Mouse (Mus musculus): ENCODE results near the gene Tsc22d4. TPM values are rescaled to one million over a fixed set of nuclear protein-coding genes. Genes with fewer than 3 reads are reported as not detected.
A peak's percentile ranks its signal among the peaks of the same experiment; 100 is the strongest.

The Tsc22d4 gene
- polyA plus RNA-seq (2012; fragmentation: generic; extraction: Trizol): 48.1 TPM

- Histone ChIP-seq H3K79me2 (ENCODE audit: control insufficient read depth, insufficient read depth) (peaks cover 27% of the 10 kb centered on the region), H3K4me2 (ENCODE audit: low read depth) (peak within 1 kb of the TSS; percentile 94), H3K27me3 (ENCODE audit: control insufficient read depth, insufficient read depth, insufficient read length) (no peaks in the 10 kb centered on the region), H3ac (ENCODE audit: control insufficient read depth, insufficient read length) (peak within 1 kb of the TSS; percentile 76), H3K36me3 (ENCODE audit: control insufficient read depth, insufficient read depth) (no peaks in the 10 kb centered on the region), H3K4me3 (peak within 1 kb of the TSS; percentile 97)
- TF ChIP-seq MYOD1 (IDR thresholded peaks at IDR 0.05; ENCODE audit: control insufficient read depth in 1 of 3, insufficient read length in 2 of 3, low read depth in 2 of 3): peak in 2 of 3 experiments; percentile 44 to 70
- peak; percentile 71 for TF ChIP-seq POLR2AphosphoS2 (IDR thresholded peaks at IDR 0.05; ENCODE audit: insufficient read length, low read depth)
- TF ChIP-seq REST (IDR thresholded peaks at IDR 0.05; ENCODE audit: insufficient read depth, insufficient read length): no peak
- TF ChIP-seq POLR2A (IDR thresholded peaks at IDR 0.05; ENCODE audit: insufficient read length, low read depth): peak; percentile 80
- TF ChIP-seq MYOG (IDR thresholded peaks at IDR 0.05; ENCODE audit: control insufficient read depth in 1 of 3, insufficient read depth in 1 of 3, insufficient read length in 2 of 3, low read depth in 2 of 3): peak in 2 of 3 experiments; percentile 76 to 86
- peak; percentile 7 for TF ChIP-seq TCF3 (IDR thresholded peaks at IDR 0.05; ENCODE audit: insufficient read length, low read depth)
- TF ChIP-seq E2F4 (IDR thresholded peaks at IDR 0.05; ENCODE audit: insufficient read depth): no peak
- TF ChIP-seq TCF12 (IDR thresholded peaks at IDR 0.05; ENCODE audit: insufficient read depth, poor library complexity, severe bottlenecking): no peak
- no peak for TF ChIP-seq SRF (IDR thresholded peaks at IDR 0.05; ENCODE audit: control insufficient read depth, insufficient read length, low read depth)
- no peak for TF ChIP-seq MAX (IDR thresholded peaks at IDR 0.05; ENCODE audit: low read depth)
- TF ChIP-seq USF1 (IDR thresholded peaks at IDR 0.05; ENCODE audit: low read depth): peak; percentile 52
- TF ChIP-seq CEBPB (IDR thresholded peaks at IDR 0.05; ENCODE audit: insufficient read depth, poor library complexity, severe bottlenecking): no peak
Observed at GRCm38 (mm10) chr5:137745214-137746171, at the start of gene Tsc22d4. Tsc22d4 (plus strand) TSS chr5:137745730.

GRCm38 (mm10) chr5:137695930-137696329 lies 49.6 kb upstream of the Tsc22d4 start:
- Histone ChIP-seq H3K27me3 (ENCODE audit: control insufficient read depth, insufficient read depth, insufficient read length) (peaks cover 4% of the 10 kb centered on the region), H3K4me3 (no peak overlapping the region), H3ac (ENCODE audit: control insufficient read depth, insufficient read length) (no peak overlapping the region), H3K36me3 (ENCODE audit: control insufficient read depth, insufficient read depth) (no peaks in the 10 kb centered on the region), H3K4me2 (ENCODE audit: low read depth) (no peak overlapping the region), H3K79me2 (ENCODE audit: control insufficient read depth, insufficient read depth) (no peaks in the 10 kb centered on the region)
- TF ChIP-seq USF1 (IDR thresholded peaks at IDR 0.05; ENCODE audit: low read depth) (no peak), POLR2A (IDR thresholded peaks at IDR 0.05; ENCODE audit: insufficient read length, low read depth) (no peak), MYOD1 (IDR thresholded peaks at IDR 0.05; ENCODE audit: control insufficient read depth in 1 of 3, insufficient read length in 2 of 3, low read depth in 2 of 3) (peak in 1 of 3 experiments; percentile 62), CEBPB (IDR thresholded peaks at IDR 0.05; ENCODE audit: insufficient read depth, poor library complexity, severe bottlenecking) (no peak)

DNA sequence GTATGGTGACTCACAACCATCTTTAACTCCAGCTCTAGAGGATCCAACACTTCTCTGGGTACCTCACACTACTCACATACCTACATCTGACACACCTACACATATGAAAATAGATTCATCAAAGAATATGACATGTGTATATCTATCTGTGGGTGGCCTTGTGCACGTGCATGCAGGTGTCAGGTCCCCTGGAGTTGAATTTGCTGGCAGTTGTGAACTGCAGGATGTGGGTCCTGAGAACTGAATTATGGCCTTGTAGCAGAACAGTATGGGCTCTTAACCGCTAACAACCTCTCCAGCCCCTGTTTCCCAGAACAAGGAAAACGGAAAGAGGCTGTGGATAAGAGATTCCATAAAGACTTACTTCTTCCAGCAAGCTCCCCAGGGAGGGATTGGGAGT lies 46.5 kb upstream of the Tsc22d4 start:
- Histone ChIP-seq H3ac (ENCODE audit: control insufficient read depth, insufficient read length) (no peak overlapping the region), H3K36me3 (ENCODE audit: control insufficient read depth, insufficient read depth) (no peaks in the 10 kb centered on the region), H3K4me3 (no peak overlapping the region), H3K4me2 (ENCODE audit: low read depth) (no peak overlapping the region), H3K27me3 (ENCODE audit: control insufficient read depth, insufficient read depth, insufficient read length) (peaks cover 4% of the 10 kb centered on the region), H3K79me2 (ENCODE audit: control insufficient read depth, insufficient read depth) (no peaks in the 10 kb centered on the region)
- no peak for TF ChIP-seq CEBPB (IDR thresholded peaks at IDR 0.05; ENCODE audit: insufficient read depth, poor library complexity, severe bottlenecking)
- no peak for TF ChIP-seq MAX (IDR thresholded peaks at IDR 0.05; ENCODE audit: low read depth)
- no peak for TF ChIP-seq POLR2A (IDR thresholded peaks at IDR 0.05; ENCODE audit: insufficient read length, low read depth)
- no peak for TF ChIP-seq TCF12 (IDR thresholded peaks at IDR 0.05; ENCODE audit: insufficient read depth, poor library complexity, severe bottlenecking)
- no peak for TF ChIP-seq E2F4 (IDR thresholded peaks at IDR 0.05; ENCODE audit: insufficient read depth)
- TF ChIP-seq MYOD1 (IDR thresholded peaks at IDR 0.05; ENCODE audit: control insufficient read depth in 1 of 3, insufficient read length in 2 of 3, low read depth in 2 of 3): no peak
- TF ChIP-seq SRF (IDR thresholded peaks at IDR 0.05; ENCODE audit: control insufficient read depth, insufficient read length, low read depth): no peak
- no peak for TF ChIP-seq TCF3 (IDR thresholded peaks at IDR 0.05; ENCODE audit: insufficient read length, low read depth)
- no peak for TF ChIP-seq REST (IDR thresholded peaks at IDR 0.05; ENCODE audit: insufficient read depth, insufficient read length)
- TF ChIP-seq USF1 (IDR thresholded peaks at IDR 0.05; ENCODE audit: low read depth): no peak
- no peak for TF ChIP-seq POLR2AphosphoS2 (IDR thresholded peaks at IDR 0.05; ENCODE audit: insufficient read length, low read depth)
- no peak for TF ChIP-seq MYOG (IDR thresholded peaks at IDR 0.05; ENCODE audit: control insufficient read depth in 1 of 3, insufficient read depth in 1 of 3, insufficient read length in 2 of 3, low read depth in 2 of 3)

- Histone ChIP-seq H3K4me3 (no peak overlapping the region), H3K36me3 (ENCODE audit: control insufficient read depth, insufficient read depth) (no peaks in the 10 kb centered on the region), H3K27me3 (ENCODE audit: control insufficient read depth, insufficient read depth, insufficient read length) (peaks cover 4% of the 10 kb centered on the region), H3ac (ENCODE audit: control insufficient read depth, insufficient read length) (no peak overlapping the region), H3K79me2 (ENCODE audit: control insufficient read depth, insufficient read depth) (no peaks in the 10 kb centered on the region), H3K4me2 (ENCODE audit: low read depth) (no peak overlapping the region)
- TF ChIP-seq MYOD1 (IDR thresholded peaks at IDR 0.05; ENCODE audit: control insufficient read depth in 1 of 3, insufficient read length in 2 of 3, low read depth in 2 of 3): no peak
- no peak for TF ChIP-seq POLR2AphosphoS2 (IDR thresholded peaks at IDR 0.05; ENCODE audit: insufficient read length, low read depth)
- no peak for TF ChIP-seq MYOG (IDR thresholded peaks at IDR 0.05; ENCODE audit: control insufficient read depth in 1 of 3, insufficient read depth in 1 of 3, insufficient read length in 2 of 3, low read depth in 2 of 3)
- no peak for TF ChIP-seq SRF (IDR thresholded peaks at IDR 0.05; ENCODE audit: control insufficient read depth, insufficient read length, low read depth)
- TF ChIP-seq E2F4 (IDR thresholded peaks at IDR 0.05; ENCODE audit: insufficient read depth): no peak
- TF ChIP-seq MAX (IDR thresholded peaks at IDR 0.05; ENCODE audit: low read depth): no peak
- TF ChIP-seq POLR2A (IDR thresholded peaks at IDR 0.05; ENCODE audit: insufficient read length, low read depth): no peak
- no peak for TF ChIP-seq CEBPB (IDR thresholded peaks at IDR 0.05; ENCODE audit: insufficient read depth, poor library complexity, severe bottlenecking)
- no peak for TF ChIP-seq USF1 (IDR thresholded peaks at IDR 0.05; ENCODE audit: low read depth)
- TF ChIP-seq TCF3 (IDR thresholded peaks at IDR 0.05; ENCODE audit: insufficient read length, low read depth): no peak
- TF ChIP-seq REST (IDR thresholded peaks at IDR 0.05; ENCODE audit: insufficient read depth, insufficient read length): no peak
- TF ChIP-seq TCF12 (IDR thresholded peaks at IDR 0.05; ENCODE audit: insufficient read depth, poor library complexity, severe bottlenecking): no peak
Observed at GRCm38 (mm10) chr5:137699850-137700249, 45.7 kb upstream of the Tsc22d4 start.

Measured in myocyte (in vitro differentiated cells).